Mouse (Mus musculus) spleen, adult 2 months (tissue): ENCODE data around the gene Zfp746. TPM values are rescaled to one million over a fixed set of nuclear protein-coding genes. Genes with fewer than 3 reads are reported as not detected.

Experiments
- DNase-seq, 2 experiments: peaks; one replicate each; pipeline versions ENCODE4 v3.0.0 to v3.0.0-alpha.2; 2012 to 2021; ENCODE audit warnings: low spot score in 2 of 2, low read depth in 1 of 2
- H3K27ac ChIP-seq: fragments of 200-500 bp; 2 replicates; pipeline ENCODE4 v1.5.1; 2012; ENCODE audit warnings: low read length, inconsistent platforms; ENCODE audit not compliant: insufficient read depth
- H3K27me3 ChIP-seq: fragments of 200-500 bp; 2 replicates; pipeline ENCODE4 v1.6.1; 2012; ENCODE audit warnings: mild to moderate bottlenecking, moderate library complexity, low read length, inconsistent platforms; ENCODE audit not compliant: control insufficient read depth, insufficient read depth
- H3K36me3 ChIP-seq: fragments of 200-500 bp; 2 replicates; pipeline ENCODE4 v1.6.1; 2012; ENCODE audit warnings: mild to moderate bottlenecking, low read length, inconsistent platforms; ENCODE audit not compliant: control insufficient read depth, insufficient read depth
- H3K4me1 ChIP-seq: fragments of 200-500 bp; 2 replicates; pipeline ENCODE4 v1.6.1; 2011; ENCODE audit warnings: inconsistent platforms; ENCODE audit not compliant: control insufficient read depth, insufficient read depth, insufficient read length
- H3K4me3 ChIP-seq: fragments of 200-500 bp; 2 replicates; pipeline ENCODE4 v1.5.1; 2011; ENCODE audit warnings: mild to moderate bottlenecking, inconsistent platforms; ENCODE audit not compliant: insufficient read depth, insufficient read length; ENCODE audit errors: extremely low read depth
- CTCF ChIP-seq: fragments of 200-500 bp; IDR thresholded peaks from 2 replicates; pipeline ENCODE4 v1.5.1; 2011; ENCODE audit warnings: mild to moderate bottlenecking, inconsistent platforms; ENCODE audit not compliant: insufficient read depth, insufficient read length, insufficient replicate concordance; ENCODE audit errors: extremely low read depth
- POLR2A ChIP-seq: fragments of 200-500 bp; IDR thresholded peaks from 2 replicates; pipeline ENCODE4 v1.6.1; 2011; ENCODE audit warnings: low read depth, low read length, inconsistent platforms
- WGBS: fragments of 180-500 bp; shearing (Covaris S2); methylation state at CpG from one replicate; pipeline ENCODE4 v1.1.7; 2018; 5-methylcytosine and 5-hydroxymethylcytosine counted together
- polyA plus RNA-seq: library from polyadenylated mRNA; depleted of rRNA; stranded (reverse); fragments of >200 nt; gene quantifications from 2 replicates; pipeline ENCODE4 v1.2.3, GENCODE M21; 2012; rRNA removed

Zfp746 gene
- polyA plus RNA-seq, 1 experiment, result 22.7 TPM

- Histone ChIP-seq H3K27ac (no peak overlapping the region), H3K4me1 (no peaks in the 10 kb centered on the region; the same call in 1 of the 2 replicates), H3K27me3 (no peaks in the 10 kb centered on the region), H3K4me3 (no peak overlapping the region), H3K36me3 (peaks cover 10% of the 10 kb centered on the region)
- no peak for TF ChIP-seq CTCF
- no peak for TF ChIP-seq POLR2A
- 95% methylated on average over 2 of the region's 2 CpGs for whole genome bisulfite sequencing
- DNase-seq, result no peak
Measured at GRCm38 (mm10) chr6:48020006-48020405, 66.4 kb downstream of the Zfp746 start.

GRCm38 (mm10) chr6:48016841-48017240 lies 69.6 kb downstream of the Zfp746 start:
- 96% methylated on average over 9 of the region's 9 CpGs for WGBS
- no peak for DNase-seq
- Histone ChIP-seq H3K27ac (no peak overlapping the region), H3K27me3 (no peaks in the 10 kb centered on the region), H3K4me3 (no peak overlapping the region), H3K4me1 (no peaks in the 10 kb centered on the region; the same call in 1 of the 2 replicates), H3K36me3 (no peaks in the 10 kb centered on the region)
- no peak for TF ChIP-seq POLR2A
- no peak for TF ChIP-seq CTCF

GRCm38 (mm10) chr6:48016090-48016521 lies 70.3 kb downstream of the Zfp746 start:
- H3K27ac ChIP-seq, result no peak overlapping the region
- TF ChIP-seq CTCF (peak; percentile 87), POLR2A (no peak)
- DNase-seq, result peak; percentile 52 to 60
- no peaks in the 10 kb centered on the region for H3K27me3 ChIP-seq
- no peaks in the 10 kb centered on the region; the same call in 1 of the 2 replicates for H3K4me1 ChIP-seq
- H3K4me3 ChIP-seq, result peak overlapping the region; percentile 33; the same call in 1 of the 2 replicates
- under 1% methylated on average over 23 of the region's 24 CpGs for WGBS
- no peaks in the 10 kb centered on the region for H3K36me3 ChIP-seq

Other genes starting within 250 kb of the Zfp746 start
- gene Zfp282, start 209.4 kb downstream of the Zfp746 start, polyA plus RNA-seq, result 6.3 and 7.3 TPM in 2 replicates
- 8.6 and 9.7 TPM in 2 replicates for gene Zfp212, start 166.1 kb downstream of the Zfp746 start, polyA plus RNA-seq
- 17.2 and 21.6 TPM in 2 replicates for gene Zfp956, start 133.2 kb downstream of the Zfp746 start, polyA plus RNA-seq
- gene Zfp777, start 37.7 kb downstream of the Zfp746 start, polyA plus RNA-seq, result 17.1 and 19.2 TPM in 2 replicates